Mouse (Mus musculus): ENCODE data around the gene Eif4e. TPM values are rescaled to one million over a fixed set of nuclear protein-coding genes. Genes with fewer than 3 reads are reported as not detected.

The Eif4e gene
- total RNA-seq, 2 experiments from 2014 or later = 128 to 156 TPM

GRCm38 (mm10) chr3:138498731-138499130 lies 27.2 kb upstream of the Eif4e start:
- DNase-seq = no peak
- Histone ChIP-seq H3K27ac (no peak overlapping the region), H3K4me3 (no peak overlapping the region)
- no peak for TF ChIP-seq CTCF (IDR thresholded peaks at IDR 0.05)
- intact Hi-C loops (cut with DNase I) = no loop called here

- intact Hi-C loops (cut with DNase I) = no loop called here
- no peak overlapping the region for H3K4me3 ChIP-seq
These were observed 25.9 kb upstream of the Eif4e start for GRCm38 (mm10) chr3:138499854-138500740.

GRCm38 (mm10) chr3:138503754-138504153 lies 22.2 kb upstream of the Eif4e start:
- no peak for TF ChIP-seq CTCF (IDR thresholded peaks at IDR 0.05)
- intact Hi-C loops (cut with DNase I) = no loop called here
- DNase-seq = no peak
- H3K27ac ChIP-seq = no peak overlapping the region
- H3K4me3 ChIP-seq = no peak overlapping the region

More at GRCm38 (mm10) chr3:138499854-138500740, 25.9 kb upstream of the Eif4e start:
- DNase-seq = no peak
- TF ChIP-seq CTCF (IDR thresholded peaks at IDR 0.05) = no peak
- no peak overlapping the region for H3K27ac ChIP-seq

- Histone ChIP-seq H3K27ac (no peak overlapping the region), H3K4me3 (no peak overlapping the region)
- peak; percentile 40 for DNase-seq
- intact Hi-C loops (cut with DNase I) = loop anchor here (2.0 kb wide), 2 partner anchors 114 to 400 kb away; no protein-coding TSS in a partner anchor
- TF ChIP-seq CTCF (IDR thresholded peaks at IDR 0.05) = peak; percentile 71
These were observed 19.2 kb upstream of the Eif4e start for GRCm38 (mm10) chr3:138506749-138507148.

- Histone ChIP-seq H3K4me3 (no peak overlapping the region), H3K27ac (no peak overlapping the region)
- TF ChIP-seq CTCF (IDR thresholded peaks at IDR 0.05) = no peak
- no peak for DNase-seq
- intact Hi-C loops (cut with DNase I) = no loop called here
These were observed 16.4 kb upstream of the Eif4e start for GRCm38 (mm10) chr3:138509581-138509980.

GRCm38 (mm10) chr3:138510471-138510870 lies 15.5 kb upstream of the Eif4e start:
- TF ChIP-seq CTCF (IDR thresholded peaks at IDR 0.05) = no peak
- H3K4me3 ChIP-seq = no peak overlapping the region
- H3K27ac ChIP-seq = no peak overlapping the region
- intact Hi-C loops (cut with DNase I) = no loop called here
- DNase-seq = no peak

- no peak overlapping the region for H3K27ac ChIP-seq
- DNase-seq = no peak
- TF ChIP-seq CTCF (IDR thresholded peaks at IDR 0.05) = no peak
- intact Hi-C loops (cut with DNase I) = no loop called here
- H3K4me3 ChIP-seq = peak overlapping the region; percentile 28; the same call in 1 of the 2 replicates
These were observed 12.7 kb upstream of the Eif4e start for GRCm38 (mm10) chr3:138513243-138513642.

- intact Hi-C loops (cut with DNase I) = no loop called here
- no peak for TF ChIP-seq CTCF (IDR thresholded peaks at IDR 0.05)
- DNase-seq = no peak
- H3K27ac ChIP-seq = no peak overlapping the region
- no peak overlapping the region for H3K4me3 ChIP-seq
These were observed 11.2 kb upstream of the Eif4e start for GRCm38 (mm10) chr3:138514749-138515148.

- DNase-seq = no peak
- intact Hi-C loops (cut with DNase I) = no loop called here
- Histone ChIP-seq H3K27ac (no peak overlapping the region), H3K4me3 (no peak overlapping the region)
- TF ChIP-seq CTCF (IDR thresholded peaks at IDR 0.05) = no peak
These were observed 10.2 kb upstream of the Eif4e start for GRCm38 (mm10) chr3:138515656-138516370.

GRCm38 (mm10) chr3:138517881-138518280 lies 8.1 kb upstream of the Eif4e start:
- intact Hi-C loops (cut with DNase I) = no loop called here
- Histone ChIP-seq H3K27ac (no peak overlapping the region), H3K4me3 (no peak overlapping the region)
- DNase-seq = no peak
- peak; percentile 30; the same call in 1 of the 2 replicates for TF ChIP-seq CTCF (IDR thresholded peaks at IDR 0.05)

GRCm38 (mm10) chr3:138519218-138519617 lies 6.8 kb upstream of the Eif4e start:
- no peak for TF ChIP-seq CTCF (IDR thresholded peaks at IDR 0.05)
- Histone ChIP-seq H3K27ac (no peak overlapping the region), H3K4me3 (no peak overlapping the region)
- intact Hi-C loops (cut with DNase I) = no loop called here
- DNase-seq = no peak

- DNase-seq = no peak
- Histone ChIP-seq H3K4me3 (no peak overlapping the region), H3K27ac (no peak overlapping the region)
- intact Hi-C loops (cut with DNase I) = no loop called here
- TF ChIP-seq CTCF (IDR thresholded peaks at IDR 0.05) = no peak
These were observed 2.0 kb upstream of the Eif4e start for GRCm38 (mm10) chr3:138523956-138524355.

GRCm38 (mm10) chr3:138525494-138525893 lies 485 bp upstream of the Eif4e start:
- no peak overlapping the region for H3K4me3 ChIP-seq
- intact Hi-C loops (cut with DNase I) = no loop called here
- H3K27ac ChIP-seq = peak overlapping the region; percentile 98
- no peak for TF ChIP-seq CTCF (IDR thresholded peaks at IDR 0.05)
- no peak for DNase-seq
